In the genomic region with DNA sequence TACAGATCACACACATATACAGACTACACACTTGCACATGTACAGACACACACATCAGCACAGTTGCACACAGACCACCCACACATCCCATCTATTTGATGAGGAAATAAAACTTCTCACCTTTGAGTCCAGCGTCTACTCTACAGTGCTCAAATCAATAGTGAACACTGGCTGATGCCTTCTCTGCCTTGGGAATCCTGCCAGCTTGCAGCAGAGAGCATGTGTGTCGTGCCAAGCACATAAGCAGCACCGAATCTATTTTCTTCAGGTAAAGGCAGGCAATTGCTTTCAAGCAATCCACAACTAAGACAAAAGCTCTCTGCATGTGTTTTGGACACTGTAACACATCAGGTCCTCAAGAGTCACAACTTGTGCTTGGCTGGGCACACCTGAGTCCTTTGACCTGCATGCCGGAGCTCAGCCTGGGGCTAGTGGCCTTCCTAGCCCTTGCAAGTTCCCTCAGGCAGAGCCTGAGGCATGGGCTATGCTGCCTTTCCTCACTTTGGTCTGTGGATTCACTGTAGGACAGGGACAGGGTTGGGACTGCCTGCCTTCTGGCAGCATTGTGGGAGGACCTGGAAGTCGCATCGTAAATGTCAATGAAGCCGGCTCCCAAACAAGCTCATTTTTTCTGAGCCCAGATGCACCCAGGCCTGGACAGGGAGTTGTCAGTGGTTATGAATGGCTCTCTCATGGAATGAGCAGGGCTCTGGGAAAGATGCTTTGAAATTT, we compare ENCODE assay signal across 15 mouse cellular contexts.
A peak's percentile ranks its signal among the peaks of the same experiment; 100 is the strongest.
DNase-seq lines count a peak whose midpoint lies in the region; ATAC-seq lines count a peak whose summit lies in the region.
"Had no signal": no experiment of that assay in that cellular context is flagged by ENCODE, and none has a peak within 500 bp of the region (broad histone marks: within the 10 kb centered on the region; RNA-seq: fewer than 3 reads in every experiment).

No protein-coding gene starts in this region.

- DNase-seq in midbrain, embryonic 10.5 days (ENCODE audit: low spot score), result no peak
- no peak for DNase-seq in midbrain, embryonic 11.5 days (ENCODE audit: low spot score, missing footprints)
- DNase-seq in embryo, embryonic 10.5 days (ENCODE audit: low spot score), result no peak
- DNase-seq: cerebellum, adult 2 months; gastrocnemius, postnatal 14 days; kidney, postnatal 14 days; lung, adult 18-20 months; lung, postnatal 4 days; thymus, postnatal 36 days had no signal

- no peak overlapping the region for H3K27ac ChIP-seq in forebrain, embryonic 13.5 days
- no peak overlapping the region for H3K27ac ChIP-seq in forebrain, embryonic 12.5 days
- 0 out of 2 replicates have a peak overlapping the region, but pooled peaks have one; percentile 34 for H3K27ac ChIP-seq in midbrain, embryonic 10.5 days (replicated peaks)
- H3K27ac ChIP-seq in midbrain, embryonic 11.5 days (ENCODE audit: low read depth, low read length), result no peak overlapping the region
- H3K27ac ChIP-seq in midbrain, embryonic 13.5 days, result peak overlapping the region; percentile 59
- no peak overlapping the region for H3K27ac ChIP-seq in intestine, embryonic 15.5 days
- H3K27ac ChIP-seq: embryonic facial prominence, embryonic 12.5 days had no signal

- no peaks in the 10 kb centered on the region for H3K36me3 ChIP-seq in forebrain, embryonic 13.5 days (ENCODE audit: poor library complexity, severe bottlenecking)
- H3K36me3 ChIP-seq in forebrain, embryonic 12.5 days (replicated peaks), result no peaks in the 10 kb centered on the region
- H3K36me3 ChIP-seq in midbrain, embryonic 10.5 days, result no peaks in the 10 kb centered on the region
- H3K36me3 ChIP-seq in midbrain, embryonic 11.5 days (ENCODE audit: control insufficient read depth, insufficient read depth, low read length), result no peaks in the 10 kb centered on the region
- H3K36me3 ChIP-seq in midbrain, embryonic 13.5 days, result no peaks in the 10 kb centered on the region
- H3K36me3 ChIP-seq in intestine, embryonic 15.5 days, result no peaks in the 10 kb centered on the region
- H3K36me3 ChIP-seq: embryonic facial prominence, embryonic 12.5 days had no signal

- peak overlapping the region; percentile 19; the same call in 1 of the 2 replicates for H3K9ac ChIP-seq in forebrain, embryonic 13.5 days
- H3K9ac ChIP-seq in forebrain, embryonic 12.5 days, result no peak overlapping the region
- no peak overlapping the region for H3K9ac ChIP-seq in midbrain, embryonic 11.5 days (ENCODE audit: low read length)
- no peak overlapping the region for H3K9ac ChIP-seq in midbrain, embryonic 13.5 days (replicated peaks)
- H3K9ac ChIP-seq in intestine, embryonic 15.5 days, result no peak overlapping the region
- H3K9ac ChIP-seq: embryonic facial prominence, embryonic 12.5 days had no signal

- no peak overlapping the region for H3K4me3 ChIP-seq in forebrain, embryonic 13.5 days
- H3K4me3 ChIP-seq in forebrain, embryonic 12.5 days (replicated peaks), result no peak overlapping the region
- H3K4me3 ChIP-seq in midbrain, embryonic 10.5 days, result no peak overlapping the region
- no peak overlapping the region for H3K4me3 ChIP-seq in midbrain, embryonic 11.5 days (ENCODE audit: low read depth, low read length)
- H3K4me3 ChIP-seq in midbrain, embryonic 13.5 days (replicated peaks), result no peak overlapping the region
- no peak overlapping the region for H3K4me3 ChIP-seq in intestine, embryonic 15.5 days (replicated peaks)
- H3K4me3 ChIP-seq: embryonic facial prominence, embryonic 12.5 days had no signal

- no peaks in the 10 kb centered on the region for H3K27me3 ChIP-seq in forebrain, embryonic 13.5 days
- H3K27me3 ChIP-seq in forebrain, embryonic 12.5 days, result no peaks in the 10 kb centered on the region
- no peaks in the 10 kb centered on the region for H3K27me3 ChIP-seq in midbrain, embryonic 10.5 days (ENCODE audit: low read depth, poor library complexity, severe bottlenecking)
- H3K27me3 ChIP-seq in midbrain, embryonic 11.5 days (ENCODE audit: control insufficient read depth, insufficient read depth, low read length), result no peaks in the 10 kb centered on the region
- no peaks in the 10 kb centered on the region for H3K27me3 ChIP-seq in midbrain, embryonic 13.5 days
- no peaks in the 10 kb centered on the region for H3K27me3 ChIP-seq in intestine, embryonic 15.5 days (replicated peaks)
- H3K27me3 ChIP-seq: embryonic facial prominence, embryonic 12.5 days had no signal

- no peaks in the 10 kb centered on the region for H3K9me3 ChIP-seq in forebrain, embryonic 13.5 days (replicated peaks)
- no peaks in the 10 kb centered on the region for H3K9me3 ChIP-seq in forebrain, embryonic 12.5 days
- no peaks in the 10 kb centered on the region for H3K9me3 ChIP-seq in midbrain, embryonic 10.5 days (replicated peaks)
- H3K9me3 ChIP-seq in midbrain, embryonic 11.5 days (ENCODE audit: control insufficient read depth, low read length), result no peaks in the 10 kb centered on the region; the same call in 1 of the 2 replicates
- no peaks in the 10 kb centered on the region for H3K9me3 ChIP-seq in midbrain, embryonic 13.5 days
- H3K9me3 ChIP-seq in intestine, embryonic 15.5 days, result no peaks in the 10 kb centered on the region
- H3K9me3 ChIP-seq: embryonic facial prominence, embryonic 12.5 days had no signal

- WGBS in forebrain, embryonic 13.5 days, result 63% methylated on average over 7 of the region's 7 CpGs
- WGBS in forebrain, embryonic 12.5 days, result 81% methylated on average over 7 of the region's 7 CpGs
- 82% methylated on average over 7 of the region's 7 CpGs for WGBS in midbrain, embryonic 10.5 days
- 75% methylated on average over 7 of the region's 7 CpGs for WGBS in midbrain, embryonic 11.5 days
- 57% methylated on average over 7 of the region's 7 CpGs for WGBS in midbrain, embryonic 13.5 days
- 51% methylated on average over 7 of the region's 7 CpGs for WGBS in intestine, embryonic 15.5 days

- no peak for ATAC-seq in forebrain, embryonic 13.5 days
- ATAC-seq in forebrain, embryonic 12.5 days (ENCODE audit: low FRiP score), result no peak
- no peak for ATAC-seq in midbrain, embryonic 11.5 days (ENCODE audit: low FRiP score)
- no peak for ATAC-seq in midbrain, embryonic 13.5 days
- ATAC-seq in intestine, embryonic 15.5 days, result no peak
- ATAC-seq: intestine, postnatal 0 days had no signal

- no peak overlapping the region for H3K4me2 ChIP-seq in forebrain, embryonic 13.5 days
- H3K4me2 ChIP-seq in forebrain, embryonic 12.5 days, result no peak overlapping the region
- H3K4me2 ChIP-seq in midbrain, embryonic 11.5 days, result no peak overlapping the region
- H3K4me2 ChIP-seq in midbrain, embryonic 13.5 days (replicated peaks), result no peak overlapping the region
- H3K4me2 ChIP-seq in intestine, embryonic 15.5 days (replicated peaks), result no peak overlapping the region
- H3K4me2 ChIP-seq: embryonic facial prominence, embryonic 12.5 days had no signal

- H3K4me1 ChIP-seq in forebrain, embryonic 13.5 days, result peaks cover 5% of the 10 kb centered on the region; the same call in 1 of the 2 replicates
- H3K4me1 ChIP-seq in forebrain, embryonic 12.5 days, result peaks cover 4% of the 10 kb centered on the region
- H3K4me1 ChIP-seq in midbrain, embryonic 10.5 days, result peaks cover 22% of the 10 kb centered on the region; the same call in 1 of the 2 replicates
- H3K4me1 ChIP-seq in midbrain, embryonic 11.5 days (ENCODE audit: control insufficient read depth, insufficient read depth, low read length), result peaks cover 5% of the 10 kb centered on the region; the same call in 1 of the 2 replicates
- H3K4me1 ChIP-seq in midbrain, embryonic 13.5 days (replicated peaks), result peaks cover 30% of the 10 kb centered on the region
- no peaks in the 10 kb centered on the region for H3K4me1 ChIP-seq in intestine, embryonic 15.5 days (replicated peaks)
- H3K4me1 ChIP-seq: embryonic facial prominence, embryonic 12.5 days had no signal

Comparison
In these comparisons a context has a peak if more than half of its experiments do, and no peak if none do; other contexts are left out.
1. H3K27ac ChIP-seq: peak in midbrain, embryonic 10.5 days (single experiment) and midbrain, embryonic 13.5 days (single experiment); none in forebrain, embryonic 13.5 days (single experiment), forebrain, embryonic 12.5 days (single experiment), midbrain, embryonic 11.5 days (single experiment) and intestine, embryonic 15.5 days (single experiment).